Mouse (Mus musculus) central nervous system, embryonic 14 days (tissue): ENCODE data around the gene Aqp6. TPM values are rescaled to one million over a fixed set of nuclear protein-coding genes. Genes with fewer than 3 reads are reported as not detected.

Experiments
- polyA plus RNA-seq: library from polyadenylated mRNA; depleted of rRNA; stranded (reverse); fragments of >200 nt; gene quantifications from 2 replicates; pipeline ENCODE4 v1.2.3, GENCODE M21; 2012; rRNA removed

Aqp6 gene
- 2.8 and 4.0 TPM in 2 replicates for polyA plus RNA-seq

GRCm38 (mm10) chr15:99600986-99601822, at the start of gene Aqp6:
TSS of gene Aqp6 (plus strand) at chr15:99601400.

GRCm38 (mm10) chr15:99578802-99579485, 22.3 kb upstream of the Aqp6 start, which contains the start of gene Aqp2:
TSS of gene Aqp2 (plus strand) at chr15:99579055.

GRCm38 (mm10) chr15:99590429-99591084, 10.6 kb upstream of the Aqp6 start, which contains the start of gene Aqp5:
TSS of gene Aqp5 (plus strand) at chr15:99590782.

GRCm38 (mm10) chr15:99651163-99651872, 50.1 kb downstream of the Aqp6 start, which contains the start of gene Racgap1:
TSS of gene Racgap1 (minus strand) at chr15:99651656.

Other genes starting within 250 kb of the Aqp6 start
- gene Fmnl3, start 230.9 kb upstream of the Aqp6 start, polyA plus RNA-seq = 25.0 and 32.9 TPM in 2 replicates
- gene Tmbim6, start 208.5 kb upstream of the Aqp6 start, polyA plus RNA-seq = 173 and 181 TPM in 2 replicates
- gene Nckap5l, start 143.7 kb upstream of the Aqp6 start, polyA plus RNA-seq = 19.7 and 23.8 TPM in 2 replicates
- 13.6 and 15.7 TPM in 2 replicates for gene Bcdin3d, start 126.7 kb upstream of the Aqp6 start, polyA plus RNA-seq
- 5.2 and 7.8 TPM in 2 replicates for gene Faim2, start 73.2 kb upstream of the Aqp6 start, polyA plus RNA-seq
- gene Aqp2, start 22.3 kb upstream of the Aqp6 start, polyA plus RNA-seq = not detected in 2 replicates
- 0.86 and 1.3 TPM in 2 replicates for gene Aqp5, start 10.6 kb upstream of the Aqp6 start, polyA plus RNA-seq
- gene Racgap1, start 50.3 kb downstream of the Aqp6 start, polyA plus RNA-seq = 93.4 and 121 TPM in 2 replicates
- 79.2 and 82.0 TPM in 2 replicates for gene Asic1, start 69.0 kb downstream of the Aqp6 start, polyA plus RNA-seq
- 177 and 197 TPM in 2 replicates for gene Smarcd1, start 100.7 kb downstream of the Aqp6 start, polyA plus RNA-seq
- gene Gm17349, start 104.1 kb downstream of the Aqp6 start, polyA plus RNA-seq = not detected in 2 replicates
- 3.6 and 4.1 TPM in 2 replicates for gene Gpd1, start 116.1 kb downstream of the Aqp6 start, polyA plus RNA-seq
- 171 and 183 TPM in 2 replicates for gene Cox14, start 124.2 kb downstream of the Aqp6 start, polyA plus RNA-seq
- 62.4 and 67.4 TPM in 2 replicates for gene Cers5, start 171.5 kb downstream of the Aqp6 start, polyA plus RNA-seq